Comparison of ENCODE assay signal across 10 mouse cellular contexts in the genomic region with DNA sequence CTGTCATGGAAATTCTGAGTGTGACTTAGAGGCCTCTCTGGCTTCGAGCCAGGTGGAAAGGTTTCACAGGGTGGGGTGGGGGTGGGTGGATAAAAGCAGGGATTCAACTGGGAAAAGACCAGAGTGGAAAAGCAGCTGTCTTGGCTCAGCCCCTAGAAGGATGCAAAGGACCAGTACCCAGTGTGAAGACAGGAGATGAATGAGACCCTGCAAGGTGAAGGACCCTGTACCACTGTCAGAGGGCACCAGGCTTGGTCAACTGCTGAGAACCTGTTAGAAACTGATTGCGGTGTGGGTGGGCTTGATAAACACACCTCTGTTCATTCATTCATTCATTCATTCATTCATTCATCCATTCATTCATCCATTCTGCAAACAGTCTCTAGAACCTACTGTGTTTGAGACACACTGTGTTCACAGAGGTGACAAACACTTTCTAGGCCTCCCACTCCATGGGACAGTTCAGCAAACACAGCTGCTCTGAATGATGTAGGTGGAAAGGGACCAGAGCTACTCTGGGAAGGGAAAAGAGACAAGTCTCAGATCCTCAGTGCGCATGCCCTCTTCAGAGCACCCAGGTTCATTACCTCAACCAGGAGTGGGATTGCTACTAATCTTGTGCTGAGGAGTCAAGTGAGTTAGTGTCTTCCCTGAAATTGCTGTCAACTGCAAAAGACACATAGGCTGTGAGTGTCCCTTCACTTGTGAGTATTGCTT.
DNase-seq lines count a peak whose midpoint lies in the region; ATAC-seq and TF ChIP-seq lines count a peak whose summit lies in the region.
"Had no signal": no experiment of that assay in that cellular context is flagged by ENCODE, and none has a peak within 500 bp of the region (broad histone marks: within the 10 kb centered on the region; RNA-seq: fewer than 3 reads in every experiment).

No protein-coding gene starts in this region.

- WGBS in kidney, embryonic 15.5 days: 67% methylated on average over 3 of the region's 3 CpGs
- 62% methylated on average over 3 of the region's 3 CpGs for WGBS in embryonic facial prominence, embryonic 13.5 days
- 58% methylated on average over 3 of the region's 3 CpGs for WGBS in hindbrain, postnatal 0 days
- 66% methylated on average over 3 of the region's 3 CpGs for WGBS in neural tube, embryonic 13.5 days
- WGBS in kidney, adult 2 months: 70% methylated on average over 3 of the region's 3 CpGs

- no peak overlapping the region for H3K4me3 ChIP-seq in kidney, embryonic 15.5 days (replicated peaks)
- H3K4me3 ChIP-seq in embryonic facial prominence, embryonic 13.5 days: no peak overlapping the region
- H3K4me3 ChIP-seq in hindbrain, postnatal 0 days (ENCODE audit: low read length): no peak overlapping the region
- H3K4me3 ChIP-seq in neural tube, embryonic 13.5 days: no peak overlapping the region
- no peak overlapping the region for H3K4me3 ChIP-seq in kidney, adult 2 months (ENCODE audit: insufficient read depth, low read depth, low read length)
- H3K4me3 ChIP-seq: liver, embryonic 13.5 days had no signal

- H3K27ac ChIP-seq in kidney, embryonic 15.5 days: peak overlapping the region; percentile 84
- H3K27ac ChIP-seq in embryonic facial prominence, embryonic 13.5 days: peak overlapping the region; percentile 98
- H3K27ac ChIP-seq in hindbrain, postnatal 0 days: peak overlapping the region; percentile 76
- H3K27ac ChIP-seq in neural tube, embryonic 13.5 days (replicated peaks): peak overlapping the region; percentile 86
- H3K27ac ChIP-seq in kidney, adult 2 months (ENCODE audit: insufficient read depth, low read depth, low read length): no peak overlapping the region
- H3K27ac ChIP-seq: liver, embryonic 13.5 days had no signal

- peak; percentile 61 for ATAC-seq in kidney, embryonic 15.5 days (replicated peaks; ENCODE audit: low FRiP score)
- peak; percentile 56; the same call in 1 of the 2 replicates for ATAC-seq in embryonic facial prominence, embryonic 13.5 days (ENCODE audit: insufficient number of reproducible peaks, insufficient read depth, low FRiP score, low TSS enrichment, low read depth)
- peak; percentile 67 for ATAC-seq in hindbrain, postnatal 0 days
- ATAC-seq in neural tube, embryonic 13.5 days (ENCODE audit: low read depth): peak; percentile 86
- ATAC-seq in erythroblast, adult 5-6 weeks (replicated peaks; ENCODE audit: low FRiP score, poor library complexity, severe bottlenecking): no peak

- H3K9ac ChIP-seq in kidney, embryonic 15.5 days: no peak overlapping the region
- H3K9ac ChIP-seq in embryonic facial prominence, embryonic 13.5 days: no peak overlapping the region
- no peak overlapping the region for H3K9ac ChIP-seq in hindbrain, postnatal 0 days (replicated peaks; ENCODE audit: low read length)
- 0 out of 2 replicates have a peak overlapping the region, but pooled peaks have one; percentile 34 for H3K9ac ChIP-seq in neural tube, embryonic 13.5 days
- H3K9ac ChIP-seq: liver, embryonic 13.5 days had no signal

- peak overlapping the region; percentile 45; the same call in 1 of the 2 replicates for H3K4me2 ChIP-seq in kidney, embryonic 15.5 days
- H3K4me2 ChIP-seq in embryonic facial prominence, embryonic 13.5 days: peak overlapping the region; percentile 42
- H3K4me2 ChIP-seq in hindbrain, postnatal 0 days (ENCODE audit: low read depth, low read length): no peak overlapping the region
- peak overlapping the region; percentile 20 for H3K4me2 ChIP-seq in neural tube, embryonic 13.5 days
- H3K4me2 ChIP-seq: liver, embryonic 13.5 days had no signal

- no peak for TF ChIP-seq CTCF in hindbrain, postnatal 0 days (IDR thresholded peaks at IDR 0.05; ENCODE audit: low read depth)
- no peak for TF ChIP-seq CTCF in kidney, adult 2 months (conservative IDR thresholded peaks at IDR 0.05; ENCODE audit: insufficient read depth, insufficient read length, low read depth, low read length)

- TF ChIP-seq POLR2A in kidney, adult 2 months (IDR thresholded peaks at IDR 0.05; ENCODE audit: low read depth, low read length): no peak

- no peak for DNase-seq in kidney, adult 11 months
- DNase-seq in hindbrain, postnatal 0 days (ENCODE audit: low spot score): no peak
- no peak for DNase-seq in kidney, adult 2 months
- DNase-seq in testis, postnatal 10 days (ENCODE audit: low spot score): no peak
- DNase-seq: liver, embryonic 13.5 days had no signal

- H3K9me3 ChIP-seq in kidney, embryonic 15.5 days (replicated peaks): no peaks in the 10 kb centered on the region
- no peaks in the 10 kb centered on the region for H3K9me3 ChIP-seq in embryonic facial prominence, embryonic 13.5 days
- H3K9me3 ChIP-seq in hindbrain, postnatal 0 days (ENCODE audit: low read length): no peaks in the 10 kb centered on the region
- no peaks in the 10 kb centered on the region for H3K9me3 ChIP-seq in neural tube, embryonic 13.5 days
- H3K9me3 ChIP-seq: G1E; liver, embryonic 13.5 days had no signal

- H3K36me3 ChIP-seq in kidney, embryonic 15.5 days: no peaks in the 10 kb centered on the region
- H3K36me3 ChIP-seq in embryonic facial prominence, embryonic 13.5 days: no peaks in the 10 kb centered on the region
- no peaks in the 10 kb centered on the region for H3K36me3 ChIP-seq in hindbrain, postnatal 0 days (ENCODE audit: insufficient read depth, low read length)
- no peaks in the 10 kb centered on the region for H3K36me3 ChIP-seq in neural tube, embryonic 13.5 days
- no peaks in the 10 kb centered on the region for H3K36me3 ChIP-seq in kidney, adult 2 months (ENCODE audit: control insufficient read depth, insufficient read depth, low read length)
- H3K36me3 ChIP-seq: G1E; liver, embryonic 13.5 days had no signal

- H3K4me1 ChIP-seq in kidney, embryonic 15.5 days: peaks cover 38% of the 10 kb centered on the region
- H3K4me1 ChIP-seq in embryonic facial prominence, embryonic 13.5 days: peaks cover 54% of the 10 kb centered on the region
- H3K4me1 ChIP-seq in hindbrain, postnatal 0 days (ENCODE audit: insufficient read depth, low read length): peaks cover 22% of the 10 kb centered on the region
- H3K4me1 ChIP-seq in neural tube, embryonic 13.5 days (replicated peaks): peaks cover 47% of the 10 kb centered on the region
- H3K4me1 ChIP-seq in kidney, adult 2 months (ENCODE audit: control insufficient read depth, insufficient read depth, low read length): peaks cover 19% of the 10 kb centered on the region

- H3K27me3 ChIP-seq in kidney, embryonic 15.5 days: no peaks in the 10 kb centered on the region
- H3K27me3 ChIP-seq in embryonic facial prominence, embryonic 13.5 days: no peaks in the 10 kb centered on the region
- no peaks in the 10 kb centered on the region for H3K27me3 ChIP-seq in hindbrain, postnatal 0 days (ENCODE audit: insufficient read depth, low read length)
- H3K27me3 ChIP-seq in neural tube, embryonic 13.5 days: no peaks in the 10 kb centered on the region
- H3K27me3 ChIP-seq in kidney, adult 2 months (replicated peaks; ENCODE audit: control insufficient read depth, insufficient read depth, low read length): no peaks in the 10 kb centered on the region
- H3K27me3 ChIP-seq: liver, embryonic 13.5 days had no signal
